Mouse (Mus musculus) liver (tissue): Measurements from ENCODE around the gene Nisch.

ENCODE experiments used
- DNase-seq: peaks from one replicate; pipeline ENCODE4 v3.0.0-alpha.2; 2020; ENCODE audit warnings: mixed read lengths

The Nisch gene

GRCm38 (mm10) chr14:31216846-31217245, at the start of gene Nisch:
TSS of gene Nisch (minus strand) at chr14:31216946.
- no peak for DNase-seq

GRCm38 (mm10) chr14:31260932-31261331, 44.2 kb upstream of the Nisch start:
- peak; percentile 72 for DNase-seq

GRCm38 (mm10) chr14:31260374-31260773, 43.6 kb upstream of the Nisch start:
- DNase-seq = peak; percentile 79

GRCm38 (mm10) chr14:31258476-31259050, 41.8 kb upstream of the Nisch start:
- DNase-seq = no peak

- no peak for DNase-seq
These were observed 35.3 kb upstream of the Nisch start for GRCm38 (mm10) chr14:31252091-31252490.

GRCm38 (mm10) chr14:31251626-31252025, 34.9 kb upstream of the Nisch start:
- no peak for DNase-seq

- peak; percentile 96 for DNase-seq
These were observed 34.4 kb upstream of the Nisch start, which contains the start of the genes Phf7 and Bap1 for GRCm38 (mm10) chr14:31251084-31251604. TSS of gene Phf7 (minus strand) at chr14:31251317. TSS of gene Bap1 (plus strand) at chr14:31251450.

GRCm38 (mm10) chr14:31250222-31251083, 33.7 kb upstream of the Nisch start:
- no peak for DNase-seq

- no peak for DNase-seq
These were observed 31.6 kb upstream of the Nisch start for GRCm38 (mm10) chr14:31248396-31248795.

GRCm38 (mm10) chr14:31245946-31246345, 29.2 kb upstream of the Nisch start:
- DNase-seq = no peak

- DNase-seq = no peak
These were observed 28.0 kb upstream of the Nisch start for GRCm38 (mm10) chr14:31244777-31245176.

- no peak for DNase-seq
These were observed 23.8 kb upstream of the Nisch start for GRCm38 (mm10) chr14:31240528-31240927.

- DNase-seq = no peak
These were observed 20.5 kb upstream of the Nisch start for GRCm38 (mm10) chr14:31237101-31237882.

GRCm38 (mm10) chr14:31233996-31234591, 17.3 kb upstream of the Nisch start:
- DNase-seq = peak; percentile 76

GRCm38 (mm10) chr14:31233070-31233995, 16.6 kb upstream of the Nisch start:
- no peak for DNase-seq

- no peak for DNase-seq
These were observed 15.8 kb upstream of the Nisch start for GRCm38 (mm10) chr14:31232404-31233069.

- no peak for DNase-seq
These were observed 13.7 kb upstream of the Nisch start for GRCm38 (mm10) chr14:31230442-31230841.

- no peak for DNase-seq
These were observed 11.5 kb upstream of the Nisch start for GRCm38 (mm10) chr14:31228234-31228633.

- peak; percentile 42 for DNase-seq
These were observed 10.2 kb upstream of the Nisch start for GRCm38 (mm10) chr14:31226978-31227377.

- DNase-seq = peak; percentile 71
These were observed 920 bp upstream of the Nisch start, which contains the start of gene Sema3g for GRCm38 (mm10) chr14:31217666-31218065. TSS of gene Sema3g (plus strand) at chr14:31217860.
